Mouse (Mus musculus) lung, postnatal 10 days (tissue): ENCODE data around the gene Krt39.

Experiments
- DNase-seq: peaks from one replicate; pipeline ENCODE4 v3.0.0; 2021

The Krt39 gene

DNA sequence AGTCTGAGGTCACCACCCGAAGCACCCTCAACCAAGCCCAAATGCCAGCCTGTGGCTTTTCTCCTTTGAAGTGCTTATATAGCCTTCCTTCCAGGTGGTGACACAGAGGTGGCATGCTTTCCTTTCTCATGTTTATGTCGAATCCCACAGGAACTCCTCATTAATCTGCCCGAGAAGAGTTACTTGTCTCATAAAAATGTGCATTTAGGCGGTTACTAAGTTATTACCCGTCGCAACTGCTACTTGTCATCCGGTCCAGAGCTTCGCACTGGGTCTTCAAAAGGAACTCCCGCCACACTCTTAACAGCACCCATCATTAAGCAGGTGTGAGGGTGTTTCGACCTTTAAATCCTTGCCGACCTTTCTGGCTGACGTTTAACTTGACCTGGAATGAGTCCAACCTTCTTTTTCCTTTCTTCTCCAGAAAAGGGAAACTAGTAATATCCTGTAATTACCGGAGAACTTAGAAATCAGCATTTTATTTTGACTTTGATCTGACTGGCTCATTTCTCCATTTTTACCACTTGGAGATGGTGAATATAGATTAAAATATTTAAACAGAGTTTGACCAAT, at the start of gene Krt39:
TSS of gene Krt39 (minus strand) at position 51 of the 573 bp plus-strand sequence.
- no peak for DNase-seq

- no peak for DNase-seq
Measured at GRCm38 (mm10) chr11:99566530-99566929, 45.4 kb upstream of the Krt39 start, which contains the start of gene Krtap3-1. Gene Krtap3-1 (minus strand): TSS chr11:99566630.

DNA sequence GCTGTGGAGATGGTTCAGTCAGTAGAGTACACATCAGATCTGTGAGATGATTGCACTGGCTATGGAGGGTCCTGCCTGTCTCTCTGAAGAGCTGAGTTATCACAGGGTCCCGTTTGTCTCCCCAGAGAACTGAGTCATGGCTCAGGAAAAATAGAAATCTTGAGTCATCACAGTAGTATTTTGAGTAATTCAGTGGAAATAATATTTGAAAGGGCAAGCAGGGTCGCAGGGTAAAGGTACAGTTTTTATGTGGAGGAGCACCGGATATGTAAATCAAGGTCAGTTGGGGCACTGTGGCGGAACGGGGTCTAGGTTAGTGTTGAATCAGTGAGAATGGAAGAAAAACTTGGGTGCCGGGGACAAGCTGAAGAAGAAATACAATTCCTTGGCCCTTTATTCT, 41.4 kb upstream of the Krt39 start:
- no peak for DNase-seq

DNA sequence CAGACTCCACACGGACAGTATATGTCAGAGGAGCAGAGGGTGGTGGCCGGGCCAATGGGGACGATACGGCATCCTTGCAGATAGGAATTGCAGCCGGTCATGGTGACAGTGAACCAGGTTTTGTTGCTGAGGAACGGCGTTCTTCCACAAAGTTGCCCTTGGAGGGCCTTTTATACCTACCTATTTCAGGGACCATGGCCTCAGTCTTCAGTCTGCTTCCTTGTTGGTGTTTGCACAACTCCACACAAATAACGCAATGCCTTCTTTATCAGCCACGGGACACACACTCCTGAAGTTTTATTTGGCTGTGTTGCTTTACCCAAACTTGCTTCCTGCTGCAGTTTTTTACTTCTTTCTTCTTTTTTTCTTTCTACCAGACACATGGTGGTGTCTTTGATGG, 38.2 kb upstream of the Krt39 start, which contains the start of gene Gm11939:
TSS of gene Gm11939 (minus strand) at position 101 of the 400 bp plus-strand sequence.
- DNase-seq, result no peak

DNA sequence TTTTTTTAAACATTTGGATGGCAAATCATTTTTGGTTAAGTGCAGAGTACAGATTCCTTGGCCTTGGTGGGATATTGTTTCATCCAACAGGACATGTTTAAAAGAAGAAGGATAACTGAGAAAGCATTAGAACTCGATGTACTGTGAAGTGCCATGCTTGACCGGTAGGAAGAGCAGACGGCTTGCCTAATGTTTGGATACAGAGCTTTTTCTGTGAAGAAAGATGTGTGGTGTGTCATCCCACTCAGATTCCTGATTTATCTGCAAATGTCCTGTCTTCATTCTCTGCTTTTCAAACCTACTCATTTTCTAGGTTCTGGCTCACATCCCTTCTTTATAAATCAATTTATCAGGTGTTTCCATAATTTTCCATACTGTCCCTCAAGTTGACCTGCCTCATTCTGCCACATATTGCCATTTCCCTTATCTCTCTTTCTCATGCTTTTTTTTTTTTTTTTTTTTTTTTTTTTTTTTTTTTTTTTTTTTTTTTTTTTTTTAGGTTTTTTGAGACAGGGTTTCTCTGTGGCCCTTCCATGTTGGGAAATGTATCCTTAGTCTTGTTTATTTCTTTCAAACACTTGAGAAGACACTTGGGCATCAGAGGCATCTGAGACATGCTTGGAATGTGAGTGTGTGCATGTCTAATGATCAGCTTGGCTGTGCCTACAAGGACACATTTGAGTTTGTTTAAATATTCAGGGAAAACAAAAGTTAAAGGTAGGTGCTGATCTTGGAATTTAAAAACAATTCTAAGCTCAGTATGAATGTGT, 37.0 kb upstream of the Krt39 start:
- no peak for DNase-seq

DNA sequence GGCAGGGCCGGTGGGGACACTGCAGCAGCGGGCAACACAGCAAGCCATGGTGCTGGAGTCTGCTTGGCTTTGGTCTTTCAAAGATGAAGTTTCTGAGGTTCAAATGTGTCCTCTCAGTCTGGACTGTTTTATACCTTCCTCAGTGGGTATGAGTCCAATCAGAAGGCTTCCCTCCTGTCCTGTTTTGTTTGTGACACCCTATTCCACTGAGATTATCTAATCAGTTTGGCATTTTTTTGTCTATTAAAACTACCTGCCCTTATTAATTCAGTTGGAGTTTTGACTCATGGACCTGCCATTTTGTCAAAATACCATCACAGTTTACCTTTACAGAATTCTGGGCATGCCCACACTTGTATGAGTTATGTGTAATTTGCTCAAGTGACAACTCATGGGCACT, 35.6 kb upstream of the Krt39 start, which contains the start of gene Krtap3-2:
TSS of gene Krtap3-2 (minus strand) at position 101 of the 400 bp plus-strand sequence.
- no peak for DNase-seq

- DNase-seq, result no peak
Measured at GRCm38 (mm10) chr11:99556195-99556594, 35.1 kb upstream of the Krt39 start.

DNA sequence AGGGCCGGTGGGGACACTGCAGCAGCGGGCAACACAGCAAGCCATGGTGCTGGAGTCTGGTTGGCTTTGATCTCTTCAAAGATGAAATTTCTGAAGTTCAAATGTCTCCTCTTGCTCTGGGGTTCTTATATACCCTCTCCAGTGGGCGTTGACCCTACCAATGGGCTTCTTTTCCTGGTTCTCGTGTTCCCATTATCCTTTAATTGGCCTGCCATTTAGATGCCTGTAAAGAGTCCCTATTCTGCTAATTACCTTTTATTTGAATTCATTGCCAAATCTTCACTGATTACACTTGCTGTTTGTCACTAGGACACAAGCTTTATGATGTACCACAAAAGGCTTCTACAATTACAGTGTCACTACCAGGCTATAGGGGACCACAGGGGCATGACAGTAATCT, 29.6 kb upstream of the Krt39 start, which contains the start of gene Krtap3-3:
TSS of gene Krtap3-3 (minus strand) at position 101 of the 400 bp plus-strand sequence.
- DNase-seq, result no peak

- DNase-seq, result no peak
Measured at GRCm38 (mm10) chr11:99547892-99548291, 26.8 kb upstream of the Krt39 start.

DNA sequence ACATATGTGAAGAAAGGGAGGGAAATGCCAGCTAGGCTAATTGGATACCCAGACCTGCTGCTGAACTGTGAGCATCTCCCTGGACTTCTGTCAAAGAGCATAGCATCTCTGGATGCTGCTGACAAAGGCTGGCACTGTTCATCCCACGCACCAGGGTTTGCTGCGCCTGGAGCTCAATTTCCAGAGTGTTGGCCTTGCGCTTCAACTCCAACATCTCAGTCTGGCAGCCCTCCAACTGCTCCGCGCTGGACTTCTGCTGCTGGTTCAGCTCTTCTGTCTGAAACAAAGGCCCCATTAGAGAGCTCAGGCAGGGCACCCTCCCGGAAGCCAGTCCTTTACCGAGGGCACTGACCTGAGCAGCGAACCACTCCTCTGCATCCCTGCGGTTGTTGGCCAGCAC, 18.6 kb upstream of the Krt39 start:
- peak; percentile 12 for DNase-seq

DNA sequence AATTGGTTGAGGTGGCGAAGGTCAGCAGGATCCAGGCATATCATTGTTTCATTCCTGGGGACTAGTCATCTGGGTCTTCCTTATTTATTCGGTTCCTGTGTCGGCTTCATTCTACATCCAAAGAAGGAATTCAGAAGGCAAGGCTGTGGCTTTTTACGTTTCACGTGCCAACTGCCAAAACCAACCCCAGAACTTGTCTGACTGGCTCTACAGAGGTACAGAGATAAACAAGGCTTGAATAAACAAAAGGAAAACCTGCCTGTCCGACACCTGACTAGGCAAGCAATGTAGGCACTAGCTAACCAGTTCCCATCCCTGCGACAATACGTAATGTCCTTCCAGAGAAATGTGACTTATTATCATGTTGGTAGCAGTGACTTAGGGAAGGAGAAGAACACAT, 7.0 kb downstream of the Krt39 start:
- peak; percentile 1 for DNase-seq

- DNase-seq, result no peak
Measured at GRCm38 (mm10) chr11:99500095-99500805, 20.9 kb downstream of the Krt39 start.

DNA sequence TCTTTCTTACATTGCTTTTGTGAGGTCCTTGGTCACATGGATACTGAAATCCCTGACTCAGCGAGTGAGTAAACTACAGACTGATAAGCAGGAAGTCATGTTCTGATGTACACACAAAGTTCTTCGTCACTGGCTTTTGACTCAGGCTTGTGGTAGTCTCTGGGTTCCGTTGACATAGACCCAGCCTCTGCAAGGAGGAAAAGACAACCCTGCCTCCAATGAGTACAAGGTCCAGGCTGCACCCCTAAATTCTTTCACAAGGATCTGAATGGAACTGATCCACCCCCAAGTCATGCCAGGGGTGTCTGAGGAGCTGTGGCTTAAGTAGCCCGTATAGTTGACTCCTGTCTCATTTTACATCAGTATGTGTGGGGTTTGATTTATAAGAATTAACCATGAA, 24.7 kb downstream of the Krt39 start:
- DNase-seq, result no peak

DNA sequence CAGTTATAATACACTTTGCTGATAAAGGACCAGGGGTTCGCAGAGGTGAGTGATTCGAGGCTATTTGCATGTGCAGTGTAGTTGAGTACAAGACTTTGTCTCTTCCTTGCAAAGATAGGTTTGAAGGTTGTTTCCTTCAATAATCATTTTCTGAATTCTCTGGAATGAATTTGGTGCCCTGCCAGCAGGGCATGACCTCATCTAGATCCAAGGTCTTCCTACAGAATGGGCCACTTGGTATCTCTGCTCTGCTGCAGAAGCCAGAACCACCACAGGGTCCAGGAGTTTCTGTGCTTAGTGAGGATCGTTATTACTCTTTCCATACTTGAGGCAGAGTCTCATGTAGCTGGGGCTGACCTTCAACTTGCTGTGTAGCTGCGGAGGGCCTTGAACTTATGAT, 26.4 kb downstream of the Krt39 start:
- no peak for DNase-seq

DNA sequence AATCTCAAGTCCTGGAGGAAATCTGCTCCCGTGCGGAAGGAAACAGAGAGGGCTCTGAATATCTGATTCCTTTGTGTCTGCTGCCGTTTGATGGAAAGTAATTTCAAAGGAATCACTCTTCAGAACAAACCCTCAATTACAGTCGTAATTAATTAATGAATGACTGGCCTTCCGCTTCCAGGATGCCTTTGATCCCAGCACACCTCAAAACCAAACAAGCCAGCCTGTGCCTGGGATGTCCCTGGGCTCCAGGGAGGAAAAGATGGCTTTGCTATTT, 27.6 kb downstream of the Krt39 start:
- no peak for DNase-seq

GRCm38 (mm10) chr11:99492733-99493573, 28.2 kb downstream of the Krt39 start, which contains the start of gene Krt23:
Gene Krt23 (minus strand): TSS chr11:99493137.
- DNase-seq, result peak; percentile 23

GRCm38 (mm10) chr11:99491040-99491439, 30.1 kb downstream of the Krt39 start:
- no peak for DNase-seq

- no peak for DNase-seq
Measured at GRCm38 (mm10) chr11:99490624-99491023, 30.5 kb downstream of the Krt39 start.

- DNase-seq, result peak; percentile 35
Measured at GRCm38 (mm10) chr11:99489233-99489632, 31.9 kb downstream of the Krt39 start.

DNA sequence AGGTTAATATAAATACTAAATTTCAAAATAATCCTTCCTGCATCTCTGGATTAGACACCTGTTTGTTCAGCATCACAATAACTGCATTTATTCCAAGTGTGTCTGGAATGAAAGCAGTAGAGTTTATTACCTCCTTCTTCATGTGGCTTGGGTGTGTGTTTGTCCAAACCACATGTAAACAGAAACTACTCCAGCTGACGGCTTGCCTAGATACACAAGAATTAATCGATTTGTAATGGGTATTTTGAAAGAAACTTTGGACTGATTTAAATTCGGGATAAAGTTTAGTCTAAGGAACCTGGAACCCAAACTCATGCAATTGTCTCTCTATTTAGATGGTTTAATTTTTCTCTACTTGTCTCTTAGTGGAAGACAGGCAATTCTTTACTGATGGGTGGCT, 46.2 kb downstream of the Krt39 start:
- DNase-seq, result no peak

GRCm38 (mm10) chr11:99473433-99473832, 47.7 kb downstream of the Krt39 start:
- peak; percentile 46 for DNase-seq

- DNase-seq, result no peak
Measured at GRCm38 (mm10) chr11:99472405-99472804, 48.7 kb downstream of the Krt39 start.

GRCm38 (mm10) chr11:99471946-99472345, 49.2 kb downstream of the Krt39 start:
- peak; percentile 20 for DNase-seq
